Mouse (Mus musculus) E14TG2a.4 (cell line): Measurements from ENCODE around the gene Fam83g.

Source experiments
- H3K27me3 ChIP-seq: 2 replicates; pipeline ENCODE4 v1.6.1; 2014; ENCODE audit warnings: low read length, control low read depth; ENCODE audit not compliant: insufficient read depth
- H3K36me3 ChIP-seq: 2 replicates; pipeline ENCODE4 v1.6.1; 2014; ENCODE audit warnings: low read length, control low read depth; ENCODE audit not compliant: insufficient read depth
- H3K4me1 ChIP-seq: replicated peaks from 2 replicates; pipeline ENCODE4 v1.6.1; 2014; ENCODE audit warnings: low read depth, low read length, control low read depth
- H3K4me3 ChIP-seq: replicated peaks from 2 replicates; pipeline ENCODE4 v1.5.1; 2014; ENCODE audit warnings: mild to moderate bottlenecking, low read length
- H3K9me3 ChIP-seq: 2 replicates; pipeline ENCODE4 v1.6.1; 2014; ENCODE audit warnings: low read length, control low read depth
- CTCF ChIP-seq: conservative IDR thresholded peaks from 2 replicates; pipeline ENCODE4 v1.5.1; 2014; ENCODE audit warnings: low read length
- NANOG ChIP-seq: IDR thresholded peaks from 2 replicates; pipeline ENCODE4 v1.6.1; 2014; ENCODE audit warnings: borderline replicate concordance, low read length, mixed read lengths
- POU5F1 ChIP-seq: IDR thresholded peaks from 2 replicates; pipeline ENCODE4 v1.6.1; 2014; ENCODE audit warnings: low read length, borderline replicate concordance

The Fam83g gene

DNA sequence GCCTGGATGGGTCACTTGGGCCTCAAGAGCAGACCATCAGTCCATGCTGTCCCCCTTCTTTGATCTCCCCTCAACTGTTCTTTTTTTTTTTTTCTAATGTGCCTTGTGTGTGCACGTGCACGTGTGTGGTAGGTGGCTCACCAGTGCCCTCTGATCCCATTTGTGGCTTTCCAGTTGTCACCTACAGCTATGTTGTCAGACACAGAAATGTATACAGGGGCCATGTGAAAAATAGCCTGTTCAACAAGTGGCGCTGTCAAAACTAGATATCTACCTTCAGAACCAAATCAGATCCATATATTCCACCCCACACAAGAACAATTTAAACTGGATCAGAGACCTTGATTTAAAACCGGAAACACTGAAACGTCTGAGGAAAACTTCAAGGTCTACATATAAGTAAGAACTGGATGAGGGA is 34.7 kb upstream of the Fam83g start:
- H3K27me3 ChIP-seq: peaks cover 24% of the 10 kb centered on the region
- H3K4me1 ChIP-seq: peaks cover 8% of the 10 kb centered on the region; the same call in 1 of the 2 replicates
- H3K4me3 ChIP-seq: no peak overlapping the region
- TF ChIP-seq NANOG (no peak), POU5F1 (no peak), CTCF (no peak)
- no peaks in the 10 kb centered on the region for H3K9me3 ChIP-seq
- no peaks in the 10 kb centered on the region for H3K36me3 ChIP-seq

DNA sequence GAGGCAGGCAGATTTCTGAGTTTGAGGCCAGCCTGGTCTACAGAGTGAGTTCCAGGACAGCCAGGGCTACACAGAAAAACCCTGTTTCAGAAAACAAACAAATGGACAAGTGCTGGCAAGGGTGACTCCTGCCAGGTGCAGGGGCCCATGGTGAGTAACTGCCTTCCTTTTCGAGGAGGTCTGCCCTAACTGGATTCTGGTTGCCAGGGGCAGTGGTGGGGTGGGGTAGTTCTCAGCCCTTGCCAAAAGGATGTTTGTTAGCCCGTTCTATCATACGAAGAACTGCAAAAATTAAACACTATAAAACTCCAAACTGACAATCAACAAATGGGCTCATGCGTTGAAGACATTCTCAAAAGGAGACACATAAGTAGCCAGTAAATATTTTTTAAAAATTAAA is 34.3 kb upstream of the Fam83g start:
- Histone ChIP-seq H3K36me3 (no peaks in the 10 kb centered on the region), H3K4me1 (peaks cover 8% of the 10 kb centered on the region; the same call in 1 of the 2 replicates), H3K27me3 (peaks cover 27% of the 10 kb centered on the region), H3K4me3 (no peak overlapping the region), H3K9me3 (no peaks in the 10 kb centered on the region)
- no peak for TF ChIP-seq CTCF
- TF ChIP-seq NANOG: no peak
- no peak for TF ChIP-seq POU5F1

DNA sequence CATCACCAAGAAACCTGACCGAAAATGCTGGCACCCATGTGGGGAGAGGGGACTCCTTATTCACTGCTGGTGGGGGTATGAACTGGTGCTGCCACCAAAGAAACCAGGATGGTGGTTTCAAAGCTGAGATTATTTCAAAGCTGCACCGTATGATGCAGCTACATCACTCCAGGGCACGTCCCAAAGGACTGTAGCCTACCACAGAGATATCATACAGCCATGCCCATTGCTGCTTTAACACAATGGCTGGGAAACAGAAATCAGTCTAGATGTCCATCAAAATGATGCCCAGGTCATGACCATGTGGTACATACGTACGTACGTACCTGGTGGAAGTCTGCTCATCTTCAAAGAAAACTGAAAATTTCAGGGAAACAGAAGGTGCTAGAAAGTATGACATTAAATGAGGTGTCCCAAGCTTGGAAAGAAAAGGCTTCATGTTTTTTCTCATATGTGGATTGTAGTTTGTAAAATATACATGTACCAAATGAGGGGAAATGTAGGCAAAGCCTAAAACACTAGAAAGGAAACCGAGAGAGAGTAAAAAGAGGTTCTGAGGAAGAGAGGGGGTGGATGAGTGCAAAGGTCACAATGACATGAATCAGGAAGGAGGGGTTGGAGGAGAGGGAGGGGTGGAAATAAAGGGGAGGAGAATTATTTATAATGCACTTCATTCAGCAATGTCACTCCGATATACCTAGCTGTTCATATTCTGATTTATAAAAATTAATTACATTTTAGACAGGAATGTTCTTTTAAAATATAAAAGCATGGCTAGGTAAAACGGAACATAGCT is 33.2 kb upstream of the Fam83g start:
- H3K4me3 ChIP-seq: no peak overlapping the region
- peaks cover 31% of the 10 kb centered on the region for H3K27me3 ChIP-seq
- no peak for TF ChIP-seq CTCF
- TF ChIP-seq NANOG: no peak
- no peak for TF ChIP-seq POU5F1

DNA sequence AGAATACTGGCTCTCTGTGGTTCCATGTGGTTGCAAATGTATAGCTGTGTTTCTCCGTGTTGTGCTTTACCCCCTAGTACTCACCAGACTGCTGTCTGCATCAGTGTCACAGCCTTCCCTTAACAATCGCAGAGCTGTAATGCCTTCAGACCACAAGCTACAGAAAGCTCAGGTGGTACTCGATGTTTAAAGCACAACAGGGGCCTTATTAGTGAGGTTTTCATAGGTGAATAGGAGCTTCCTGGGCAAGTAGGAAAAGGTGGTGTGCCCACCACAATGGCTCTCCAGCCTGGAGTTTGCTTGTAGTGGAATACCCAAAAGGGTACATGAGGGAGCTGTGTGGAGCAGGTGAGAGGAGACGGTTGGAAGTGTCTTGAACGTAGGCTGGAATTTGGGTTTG is 31.7 kb upstream of the Fam83g start:
- Histone ChIP-seq H3K9me3 (no peaks in the 10 kb centered on the region), H3K4me3 (no peak overlapping the region), H3K36me3 (no peaks in the 10 kb centered on the region), H3K4me1 (peaks cover 16% of the 10 kb centered on the region), H3K27me3 (peaks cover 31% of the 10 kb centered on the region)
- TF ChIP-seq POU5F1 (no peak), CTCF (no peak), NANOG (no peak)

More for the DNA sequence above, 33.2 kb upstream of the Fam83g start:
- H3K9me3 ChIP-seq: no peaks in the 10 kb centered on the region
- H3K4me1 ChIP-seq: peaks cover 8% of the 10 kb centered on the region; the same call in 1 of the 2 replicates
- no peaks in the 10 kb centered on the region for H3K36me3 ChIP-seq

DNA sequence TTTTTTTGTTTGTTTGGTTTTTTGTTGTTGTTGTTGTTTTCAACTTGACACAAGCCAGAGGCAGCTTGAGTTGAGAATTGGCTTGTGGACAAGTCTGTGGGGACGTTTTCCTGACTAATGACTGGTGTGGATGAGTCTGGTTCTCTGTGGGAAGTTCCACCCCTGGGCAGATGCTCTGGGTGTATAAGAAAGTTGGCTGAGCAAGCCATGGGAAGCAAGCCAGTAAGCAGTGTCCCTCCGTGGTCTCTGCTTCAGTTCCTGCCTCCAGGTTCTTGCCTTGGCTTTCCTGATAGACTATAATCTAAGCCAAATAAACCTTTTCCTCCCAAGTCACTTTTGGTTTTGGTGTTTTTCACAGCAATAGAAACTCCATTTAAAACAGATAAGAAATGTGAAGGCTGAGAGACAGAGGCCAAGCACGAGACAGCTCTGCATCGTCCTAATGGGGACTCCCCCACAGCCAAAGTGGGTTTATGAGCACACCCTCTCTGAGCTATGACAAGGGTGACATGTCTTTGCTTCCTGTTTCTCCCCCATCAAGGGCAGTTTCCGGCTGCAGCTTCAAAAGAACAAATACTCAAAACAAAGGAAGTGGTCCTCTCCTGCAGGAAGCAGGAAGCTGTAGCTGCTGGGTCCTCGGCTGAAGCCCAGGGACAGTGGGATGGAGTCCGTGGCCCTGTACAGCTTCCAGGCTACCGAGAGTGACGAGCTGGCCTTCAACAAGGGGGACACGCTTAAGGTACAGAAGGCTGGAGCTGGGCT is 31.0 kb upstream of the Fam83g start, which contains the start of gene Grap:
TSS of gene Grap (plus strand) at position 580 of the 762 bp plus-strand sequence.
- H3K36me3 ChIP-seq: no peaks in the 10 kb centered on the region
- H3K4me1 ChIP-seq: peaks cover 10% of the 10 kb centered on the region

DNA sequence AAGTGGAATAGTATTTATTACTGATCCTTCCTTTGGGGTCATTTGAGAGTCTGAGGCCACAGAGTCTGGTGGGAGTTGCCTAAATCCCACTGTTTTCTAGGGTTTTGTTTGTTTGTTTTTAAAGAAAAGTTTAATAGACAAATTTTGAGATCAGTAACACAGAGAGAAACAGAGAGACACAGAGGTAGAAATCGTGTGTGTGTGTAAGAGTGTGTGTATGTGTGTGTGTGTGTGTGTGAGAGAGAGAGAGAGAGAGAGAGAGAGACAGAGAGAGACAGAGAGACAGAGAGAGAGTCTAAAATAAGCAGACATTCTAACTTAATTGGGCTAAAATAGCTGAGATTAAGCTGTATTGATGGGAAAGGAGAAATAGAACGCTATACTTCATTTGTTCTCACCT is 30.3 kb upstream of the Fam83g start:
- no peak for TF ChIP-seq NANOG
- TF ChIP-seq CTCF: no peak
- TF ChIP-seq POU5F1: no peak
- H3K4me3 ChIP-seq: no peak overlapping the region
- H3K4me1 ChIP-seq: peaks cover 8% of the 10 kb centered on the region
- H3K36me3 ChIP-seq: no peaks in the 10 kb centered on the region
- no peaks in the 10 kb centered on the region for H3K9me3 ChIP-seq
- H3K27me3 ChIP-seq: peaks cover 26% of the 10 kb centered on the region

More for the DNA sequence above, 31.0 kb upstream of the Fam83g start, which contains the start of gene Grap:
- Histone ChIP-seq H3K27me3 (peaks cover 26% of the 10 kb centered on the region), H3K4me3 (no peak within 1 kb of the TSS), H3K9me3 (no peaks in the 10 kb centered on the region)
- TF ChIP-seq NANOG (no peak), POU5F1 (no peak), CTCF (no peak)

DNA sequence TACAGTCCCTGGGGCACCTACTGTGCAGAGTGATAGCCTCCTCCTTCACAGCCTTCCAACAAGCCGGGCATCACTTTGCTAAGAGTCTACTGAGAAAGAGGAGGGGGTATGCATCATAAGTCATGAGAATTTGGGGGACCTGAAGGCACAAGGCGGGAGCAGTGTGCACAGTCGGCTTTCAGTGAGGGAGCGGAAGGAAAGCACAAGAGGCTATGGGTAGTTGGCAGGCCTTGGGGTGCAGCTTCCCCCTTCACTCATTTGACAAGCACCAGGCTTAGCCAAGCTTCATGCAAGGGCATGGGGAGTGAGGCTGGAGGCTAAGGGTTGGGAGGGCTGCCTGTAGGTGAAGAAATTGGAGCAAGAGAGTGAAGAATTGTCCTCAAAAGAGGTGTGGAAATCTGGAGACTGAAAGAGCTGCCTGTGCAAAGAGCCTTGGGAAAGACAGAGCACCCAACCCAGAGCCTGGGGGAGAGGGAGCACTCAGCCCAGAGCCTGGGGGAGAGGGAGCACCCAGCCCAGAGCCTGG is 29.0 kb upstream of the Fam83g start:
- no peaks in the 10 kb centered on the region for H3K36me3 ChIP-seq
- H3K27me3 ChIP-seq: peaks cover 34% of the 10 kb centered on the region
- no peak for TF ChIP-seq CTCF
- TF ChIP-seq NANOG: no peak
- TF ChIP-seq POU5F1: no peak
- H3K4me3 ChIP-seq: no peak overlapping the region
- H3K9me3 ChIP-seq: no peaks in the 10 kb centered on the region
- peaks cover 13% of the 10 kb centered on the region for H3K4me1 ChIP-seq

DNA sequence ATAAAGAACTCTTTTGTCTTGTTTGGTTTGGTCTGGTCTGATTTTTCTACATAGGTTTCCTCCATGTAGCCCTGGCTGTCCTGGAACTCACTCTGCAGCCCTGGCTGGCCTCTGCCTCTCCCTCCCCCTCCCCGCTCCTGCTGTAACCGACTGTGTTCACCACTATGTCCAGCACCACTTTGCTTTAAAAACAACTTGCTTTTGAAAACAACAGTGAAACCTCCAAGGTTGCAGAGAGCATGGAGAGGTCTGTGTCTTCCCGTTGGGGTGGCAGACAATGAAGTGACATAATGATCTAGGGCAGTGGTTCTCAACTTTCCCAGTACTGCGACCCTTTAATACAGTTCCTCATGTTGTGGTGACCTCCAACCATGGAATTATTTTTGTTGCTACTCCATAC is 28.2 kb upstream of the Fam83g start:
- H3K4me1 ChIP-seq: peaks cover 13% of the 10 kb centered on the region
- peaks cover 36% of the 10 kb centered on the region for H3K27me3 ChIP-seq
- H3K36me3 ChIP-seq: no peaks in the 10 kb centered on the region
- H3K4me3 ChIP-seq: no peak overlapping the region
- TF ChIP-seq CTCF: no peak
- TF ChIP-seq NANOG: no peak
- TF ChIP-seq POU5F1: no peak
- H3K9me3 ChIP-seq: no peaks in the 10 kb centered on the region
